Mouse (Mus musculus) C2C12 (cell line): ENCODE results near the gene Tas2r119. TPM values are rescaled to one million over a fixed set of nuclear protein-coding genes. Genes with fewer than 3 reads are reported as not detected.

ENCODE experiments used
- H3K27me3 ChIP-seq: one replicate; pipeline ENCODE4 v1.6.1; 2011; ENCODE audit not compliant: control insufficient read depth, insufficient read depth, insufficient read length
- H3K36me3 ChIP-seq: one replicate; pipeline ENCODE4 v1.6.1; 2011; ENCODE audit not compliant: control insufficient read depth, insufficient read depth
- H3K4me3 ChIP-seq: one replicate; pipeline ENCODE4 v1.5.1; 2011; ENCODE audit warnings: mild to moderate bottlenecking, control low read depth; ENCODE audit not compliant: poor library complexity, insufficient read depth, severe bottlenecking
- H3K79me2 ChIP-seq: one replicate; pipeline ENCODE4 v1.6.1; 2011; ENCODE audit not compliant: control insufficient read depth, insufficient read depth
- H3K79me3 ChIP-seq: one replicate; pipeline ENCODE4 v1.6.1; 2011; ENCODE audit warnings: low read depth, control low read depth
- H3ac ChIP-seq: one replicate; pipeline ENCODE3; 2011; ENCODE audit warnings: low read depth; ENCODE audit not compliant: control insufficient read depth, insufficient read length
- CEBPB ChIP-seq: IDR thresholded peaks from one replicate; pipeline ENCODE4 v1.6.1; 2011; ENCODE audit warnings: low read depth, mild to moderate bottlenecking, control low read depth, moderate library complexity
- CTCF ChIP-seq: IDR thresholded peaks from one replicate; pipeline ENCODE4 v1.5.1; 2011; ENCODE audit not compliant: control insufficient read depth, insufficient read depth, insufficient read length
- FOSL1 ChIP-seq: IDR thresholded peaks from one replicate; pipeline ENCODE4 v1.8.0; 2011; ENCODE audit warnings: mild to moderate bottlenecking, low read length; ENCODE audit not compliant: poor library complexity, insufficient read depth, severe bottlenecking
- MAX ChIP-seq: IDR thresholded peaks from one replicate; pipeline ENCODE4 v1.6.1; 2011; ENCODE audit warnings: mild to moderate bottlenecking, control low read depth
- MYOD1 ChIP-seq: IDR thresholded peaks from one replicate; pipeline ENCODE4 v1.6.1; 2011; ENCODE audit warnings: low read depth; ENCODE audit not compliant: control insufficient read depth, insufficient read length
- MYOG ChIP-seq: IDR thresholded peaks from one replicate; pipeline ENCODE4 v1.6.1; 2011; ENCODE audit not compliant: control insufficient read depth, insufficient read length; ENCODE audit errors: extremely low read depth
- USF1 ChIP-seq: IDR thresholded peaks from one replicate; pipeline ENCODE4 v1.6.1; 2011; ENCODE audit warnings: low read depth, mild to moderate bottlenecking, control low read depth, moderate library complexity
- polyA plus RNA-seq: library from polyadenylated mRNA; unstranded; fragments of >200 nt; fragmentation: generic; extraction: Trizol; gene quantifications from one replicate; pipeline ENCODE4 v1.2.1, GENCODE M21; 2012; ENCODE audit warnings: missing spikeins

The Tas2r119 gene
- polyA plus RNA-seq, 1 experiment: not detected

- no peaks in the 10 kb centered on the region for H3K79me3 ChIP-seq
- no peak overlapping the region for H3K4me3 ChIP-seq
- H3K36me3 ChIP-seq: no peaks in the 10 kb centered on the region
- no peaks in the 10 kb centered on the region for H3K79me2 ChIP-seq
- H3K27me3 ChIP-seq: no peaks in the 10 kb centered on the region
- TF ChIP-seq MYOG (no peak), MYOD1 (no peak), CTCF (no peak), USF1 (no peak), FOSL1 (no peak), MAX (no peak), CEBPB (no peak)
- H3ac ChIP-seq: no peak overlapping the region
Measured at GRCm38 (mm10) chr15:32156126-32156525, 21.0 kb upstream of the Tas2r119 start.

DNA sequence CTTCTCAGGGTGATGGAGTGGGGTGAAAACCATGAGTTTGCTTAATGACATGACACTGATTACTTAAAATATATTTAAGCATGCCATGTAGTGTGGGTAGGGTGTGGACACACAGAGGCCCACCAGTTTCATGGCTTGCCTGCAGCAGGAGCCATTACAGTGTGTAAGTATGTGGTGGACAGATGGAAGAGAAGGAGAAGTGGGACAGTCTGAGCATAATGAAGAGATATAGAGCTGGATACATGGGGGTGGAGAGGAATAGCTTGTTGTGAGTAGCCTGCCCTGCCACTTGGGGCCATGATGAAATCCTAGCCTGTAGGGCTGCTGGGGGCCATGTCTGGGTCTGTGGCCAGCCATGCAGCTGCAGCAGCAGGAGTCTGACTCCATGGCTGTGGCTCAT, 16.8 kb upstream of the Tas2r119 start:
- Histone ChIP-seq H3K79me3 (no peaks in the 10 kb centered on the region), H3K36me3 (no peaks in the 10 kb centered on the region), H3K4me3 (no peak overlapping the region), H3K79me2 (no peaks in the 10 kb centered on the region), H3K27me3 (no peaks in the 10 kb centered on the region), H3ac (no peak overlapping the region)
- TF ChIP-seq FOSL1: no peak
- no peak for TF ChIP-seq USF1
- TF ChIP-seq CTCF: no peak
- TF ChIP-seq MAX: no peak
- no peak for TF ChIP-seq MYOG
- no peak for TF ChIP-seq MYOD1
- TF ChIP-seq CEBPB: no peak

GRCm38 (mm10) chr15:32171764-32172163, 5.3 kb upstream of the Tas2r119 start:
- H3ac ChIP-seq: no peak overlapping the region
- no peaks in the 10 kb centered on the region for H3K79me2 ChIP-seq
- no peaks in the 10 kb centered on the region for H3K36me3 ChIP-seq
- H3K4me3 ChIP-seq: no peak overlapping the region
- H3K79me3 ChIP-seq: no peaks in the 10 kb centered on the region
- TF ChIP-seq MYOD1: no peak
- TF ChIP-seq USF1: no peak
- no peak for TF ChIP-seq CEBPB
- TF ChIP-seq CTCF: no peak
- TF ChIP-seq FOSL1: no peak
- no peak for TF ChIP-seq MYOG
- no peak for TF ChIP-seq MAX
- no peaks in the 10 kb centered on the region for H3K27me3 ChIP-seq

DNA sequence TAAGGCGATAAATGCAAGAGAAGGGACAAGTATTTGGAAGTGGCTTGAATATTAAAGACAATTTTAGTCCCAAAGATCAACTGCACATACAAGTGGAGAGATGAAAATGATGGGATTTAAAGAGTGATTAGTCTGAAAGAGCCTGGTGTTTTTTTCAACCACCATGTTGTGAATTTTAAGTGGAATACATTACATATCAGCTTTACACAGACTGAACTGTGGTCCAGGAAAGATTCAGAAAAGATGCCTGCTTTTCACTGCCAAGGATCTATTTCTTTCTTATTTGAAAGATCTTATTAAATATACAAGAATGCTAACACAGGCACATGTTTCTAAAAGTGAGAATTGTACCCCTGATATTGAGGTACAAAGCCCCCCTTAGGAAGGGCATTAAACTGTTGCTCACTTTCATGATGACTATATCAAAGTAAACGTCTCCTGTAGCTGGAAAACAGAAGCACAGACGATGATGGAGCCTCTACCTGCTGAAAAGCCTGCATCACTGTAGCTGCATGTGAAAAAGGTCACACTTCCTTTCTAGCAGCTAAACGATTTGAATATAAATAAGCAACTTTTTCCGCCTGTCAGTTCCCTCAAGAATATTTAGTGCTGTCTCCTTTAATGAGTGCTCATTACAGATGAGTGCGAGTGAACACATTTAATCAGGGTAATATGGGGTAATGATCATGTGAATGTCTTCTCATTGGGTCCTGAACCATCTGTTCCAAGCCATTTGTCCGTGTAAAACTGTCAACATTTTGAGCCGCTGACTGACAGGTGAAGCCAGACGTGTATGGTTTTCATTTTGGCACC, 4.7 kb upstream of the Tas2r119 start:
- Histone ChIP-seq H3K27me3 (no peaks in the 10 kb centered on the region), H3K36me3 (no peaks in the 10 kb centered on the region), H3K79me2 (no peaks in the 10 kb centered on the region), H3K79me3 (no peaks in the 10 kb centered on the region), H3K4me3 (no peak overlapping the region), H3ac (no peak overlapping the region)
- no peak for TF ChIP-seq MYOD1
- TF ChIP-seq MAX: no peak
- no peak for TF ChIP-seq CEBPB
- TF ChIP-seq CTCF: no peak
- no peak for TF ChIP-seq MYOG
- no peak for TF ChIP-seq FOSL1
- TF ChIP-seq USF1: no peak

DNA sequence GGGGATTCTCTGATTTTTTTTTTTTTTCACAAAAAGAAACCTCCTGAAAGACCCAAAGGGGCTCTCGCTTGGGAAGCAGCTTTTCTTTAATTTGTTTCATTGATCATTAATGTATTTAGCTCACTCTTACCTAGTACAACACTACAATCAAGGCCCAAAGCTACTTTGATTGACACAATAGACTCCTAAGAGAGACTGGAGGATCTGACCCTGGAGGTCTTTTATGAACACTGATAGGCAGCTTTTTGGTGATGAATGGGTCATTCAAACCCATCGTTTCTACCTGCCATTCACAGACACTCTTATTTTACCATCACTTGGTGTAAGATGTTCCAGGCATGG, 4.1 kb upstream of the Tas2r119 start:
- H3ac ChIP-seq: no peak overlapping the region
- no peaks in the 10 kb centered on the region for H3K27me3 ChIP-seq
- TF ChIP-seq MYOD1: no peak
- no peak for TF ChIP-seq MAX
- no peak for TF ChIP-seq MYOG
- TF ChIP-seq CEBPB: no peak
- TF ChIP-seq FOSL1: no peak
- no peak for TF ChIP-seq CTCF
- no peak for TF ChIP-seq USF1
- H3K79me2 ChIP-seq: no peaks in the 10 kb centered on the region
- no peak overlapping the region for H3K4me3 ChIP-seq
- no peaks in the 10 kb centered on the region for H3K36me3 ChIP-seq
- no peaks in the 10 kb centered on the region for H3K79me3 ChIP-seq
